Mouse (Mus musculus): ENCODE results near the gene Etnk1. TPM values are rescaled to one million over a fixed set of nuclear protein-coding genes. Genes with fewer than 3 reads are reported as not detected.

Gene Etnk1
- polyA plus RNA-seq, 1 experiment: 6.6 TPM

GRCm38 (mm10) chr6:143224885-143225284 is 57.9 kb downstream of the Etnk1 start:
- H3K79me2 ChIP-seq (ENCODE audit: control insufficient read depth, insufficient read depth): no peaks in the 10 kb centered on the region
- H3K4me2 ChIP-seq (ENCODE audit: low read depth): no peak overlapping the region
- TF ChIP-seq POLR2AphosphoS2 (IDR thresholded peaks at IDR 0.05; ENCODE audit: insufficient read length, low read depth) (no peak), REST (IDR thresholded peaks at IDR 0.05; ENCODE audit: insufficient read depth, insufficient read length) (no peak), TCF3 (IDR thresholded peaks at IDR 0.05; ENCODE audit: insufficient read length, low read depth) (no peak), POLR2A (IDR thresholded peaks at IDR 0.05; ENCODE audit: insufficient read length, low read depth) (no peak), MYOG (IDR thresholded peaks at IDR 0.05; ENCODE audit: control insufficient read depth in 1 of 3, insufficient read depth in 1 of 3, insufficient read length in 2 of 3, low read depth in 2 of 3) (no peak), SRF (IDR thresholded peaks at IDR 0.05; ENCODE audit: control insufficient read depth, insufficient read length, low read depth) (no peak), MYOD1 (IDR thresholded peaks at IDR 0.05; ENCODE audit: control insufficient read depth in 1 of 3, insufficient read length in 2 of 3, low read depth in 2 of 3) (no peak), TCF12 (IDR thresholded peaks at IDR 0.05; ENCODE audit: insufficient read depth, poor library complexity, severe bottlenecking) (no peak), CEBPB (IDR thresholded peaks at IDR 0.05; ENCODE audit: insufficient read depth, poor library complexity, severe bottlenecking) (no peak), MAX (IDR thresholded peaks at IDR 0.05; ENCODE audit: low read depth) (no peak), E2F4 (IDR thresholded peaks at IDR 0.05; ENCODE audit: insufficient read depth) (no peak), USF1 (IDR thresholded peaks at IDR 0.05; ENCODE audit: low read depth) (no peak)
- no peak overlapping the region for H3K4me3 ChIP-seq
- H3K36me3 ChIP-seq (ENCODE audit: control insufficient read depth, insufficient read depth): no peaks in the 10 kb centered on the region
- H3K27me3 ChIP-seq (ENCODE audit: control insufficient read depth, insufficient read depth, insufficient read length): no peaks in the 10 kb centered on the region
- H3ac ChIP-seq (ENCODE audit: control insufficient read depth, insufficient read length): no peak overlapping the region

DNA sequence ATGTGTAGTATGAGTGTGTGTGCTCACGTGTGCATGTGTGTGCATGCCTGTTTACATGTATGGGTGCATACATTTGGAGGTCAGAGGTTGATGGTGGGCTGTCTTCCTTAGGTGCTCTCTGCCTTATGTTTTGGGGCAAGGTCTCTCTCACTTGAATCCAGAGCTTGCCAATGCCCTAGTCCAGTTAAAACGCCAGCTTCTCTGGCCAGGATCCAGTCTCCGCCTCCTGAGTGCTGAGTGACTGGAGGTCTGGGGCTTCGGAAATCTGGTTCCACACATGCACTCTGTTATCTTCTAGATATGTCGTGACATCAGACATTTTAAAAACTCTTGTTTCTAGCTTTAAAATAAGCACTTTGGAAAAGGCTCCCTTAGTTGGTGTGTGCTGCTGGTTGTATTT is 61.7 kb downstream of the Etnk1 start:
- TF ChIP-seq MAX (IDR thresholded peaks at IDR 0.05; ENCODE audit: low read depth) (no peak), MYOD1 (IDR thresholded peaks at IDR 0.05; ENCODE audit: control insufficient read depth in 1 of 3, insufficient read length in 2 of 3, low read depth in 2 of 3) (no peak), SRF (IDR thresholded peaks at IDR 0.05; ENCODE audit: control insufficient read depth, insufficient read length, low read depth) (no peak), MYOG (IDR thresholded peaks at IDR 0.05; ENCODE audit: control insufficient read depth in 1 of 3, insufficient read depth in 1 of 3, insufficient read length in 2 of 3, low read depth in 2 of 3) (no peak), USF1 (IDR thresholded peaks at IDR 0.05; ENCODE audit: low read depth) (no peak), POLR2A (IDR thresholded peaks at IDR 0.05; ENCODE audit: insufficient read length, low read depth) (no peak), POLR2AphosphoS2 (IDR thresholded peaks at IDR 0.05; ENCODE audit: insufficient read length, low read depth) (no peak), TCF3 (IDR thresholded peaks at IDR 0.05; ENCODE audit: insufficient read length, low read depth) (no peak), REST (IDR thresholded peaks at IDR 0.05; ENCODE audit: insufficient read depth, insufficient read length) (no peak), E2F4 (IDR thresholded peaks at IDR 0.05; ENCODE audit: insufficient read depth) (no peak)
- Histone ChIP-seq H3K79me2 (ENCODE audit: control insufficient read depth, insufficient read depth) (no peaks in the 10 kb centered on the region), H3K36me3 (ENCODE audit: control insufficient read depth, insufficient read depth) (no peaks in the 10 kb centered on the region), H3K4me2 (ENCODE audit: low read depth) (no peak overlapping the region), H3ac (ENCODE audit: control insufficient read depth, insufficient read length) (no peak overlapping the region), H3K27me3 (ENCODE audit: control insufficient read depth, insufficient read depth, insufficient read length) (no peaks in the 10 kb centered on the region), H3K4me3 (no peak overlapping the region)

- Histone ChIP-seq H3K27me3 (ENCODE audit: control insufficient read depth, insufficient read depth, insufficient read length) (no peaks in the 10 kb centered on the region), H3K4me2 (ENCODE audit: low read depth) (no peak overlapping the region), H3ac (ENCODE audit: control insufficient read depth, insufficient read length) (no peak overlapping the region), H3K4me3 (no peak overlapping the region), H3K79me2 (ENCODE audit: control insufficient read depth, insufficient read depth) (no peaks in the 10 kb centered on the region), H3K36me3 (ENCODE audit: control insufficient read depth, insufficient read depth) (no peaks in the 10 kb centered on the region)
- TF ChIP-seq REST (IDR thresholded peaks at IDR 0.05; ENCODE audit: insufficient read depth, insufficient read length) (no peak), E2F4 (IDR thresholded peaks at IDR 0.05; ENCODE audit: insufficient read depth) (no peak)
Measured at GRCm38 (mm10) chr6:143229906-143230305, 62.9 kb downstream of the Etnk1 start.

DNA sequence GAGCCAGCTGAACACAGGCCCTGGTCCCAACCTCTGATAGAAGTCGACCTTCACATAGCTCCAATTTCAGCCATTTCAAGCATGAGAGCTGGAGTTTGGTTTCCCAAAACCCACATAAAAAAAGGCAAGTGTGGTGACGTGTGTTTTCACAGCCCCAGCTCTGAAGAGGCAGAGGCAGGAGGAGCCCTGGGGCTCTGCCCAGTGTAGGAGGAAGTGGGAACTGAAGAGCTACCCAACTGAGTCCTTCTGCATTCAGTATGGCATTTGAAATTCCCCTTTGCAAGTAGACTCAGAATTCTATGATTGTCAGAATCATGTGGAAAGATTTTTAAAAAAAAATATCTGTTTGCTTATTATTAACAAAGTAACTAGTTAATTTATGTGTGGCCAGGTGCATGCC is 63.9 kb downstream of the Etnk1 start:
- Histone ChIP-seq H3K4me3 (no peak overlapping the region), H3K4me2 (ENCODE audit: low read depth) (no peak overlapping the region), H3K36me3 (ENCODE audit: control insufficient read depth, insufficient read depth) (no peaks in the 10 kb centered on the region), H3K27me3 (ENCODE audit: control insufficient read depth, insufficient read depth, insufficient read length) (no peaks in the 10 kb centered on the region), H3K79me2 (ENCODE audit: control insufficient read depth, insufficient read depth) (no peaks in the 10 kb centered on the region), H3ac (ENCODE audit: control insufficient read depth, insufficient read length) (no peak overlapping the region)
- no peak for TF ChIP-seq POLR2AphosphoS2 (IDR thresholded peaks at IDR 0.05; ENCODE audit: insufficient read length, low read depth)
- TF ChIP-seq MAX (IDR thresholded peaks at IDR 0.05; ENCODE audit: low read depth): no peak
- no peak for TF ChIP-seq MYOD1 (IDR thresholded peaks at IDR 0.05; ENCODE audit: control insufficient read depth in 1 of 3, insufficient read length in 2 of 3, low read depth in 2 of 3)
- TF ChIP-seq REST (IDR thresholded peaks at IDR 0.05; ENCODE audit: insufficient read depth, insufficient read length): no peak
- no peak for TF ChIP-seq TCF12 (IDR thresholded peaks at IDR 0.05; ENCODE audit: insufficient read depth, poor library complexity, severe bottlenecking)
- no peak for TF ChIP-seq SRF (IDR thresholded peaks at IDR 0.05; ENCODE audit: control insufficient read depth, insufficient read length, low read depth)
- no peak for TF ChIP-seq E2F4 (IDR thresholded peaks at IDR 0.05; ENCODE audit: insufficient read depth)
- TF ChIP-seq CEBPB (IDR thresholded peaks at IDR 0.05; ENCODE audit: insufficient read depth, poor library complexity, severe bottlenecking): no peak
- TF ChIP-seq POLR2A (IDR thresholded peaks at IDR 0.05; ENCODE audit: insufficient read length, low read depth): no peak
- TF ChIP-seq TCF3 (IDR thresholded peaks at IDR 0.05; ENCODE audit: insufficient read length, low read depth): no peak
- TF ChIP-seq USF1 (IDR thresholded peaks at IDR 0.05; ENCODE audit: low read depth): no peak
- no peak for TF ChIP-seq MYOG (IDR thresholded peaks at IDR 0.05; ENCODE audit: control insufficient read depth in 1 of 3, insufficient read depth in 1 of 3, insufficient read length in 2 of 3, low read depth in 2 of 3)

DNA sequence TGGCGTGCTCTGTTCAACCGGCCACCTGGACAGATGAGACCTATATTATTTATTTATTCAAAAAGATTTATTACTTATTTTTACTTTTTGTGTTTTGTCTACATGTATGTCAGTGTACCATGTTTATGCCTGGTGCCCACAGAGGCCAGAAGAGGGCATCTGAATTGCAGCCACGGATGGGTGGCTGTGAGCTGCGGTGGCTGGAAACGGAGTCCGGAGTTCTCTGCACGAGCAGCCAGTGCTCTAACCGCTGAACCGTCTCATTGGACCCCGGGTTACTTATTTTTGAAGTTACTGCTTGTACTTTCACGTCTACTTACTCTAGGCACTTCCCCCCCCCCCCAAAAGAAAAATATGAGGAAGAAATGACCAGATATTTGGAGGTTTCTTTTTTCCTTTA is 65.7 kb downstream of the Etnk1 start:
- Histone ChIP-seq H3K36me3 (ENCODE audit: control insufficient read depth, insufficient read depth) (no peaks in the 10 kb centered on the region), H3K4me3 (no peak overlapping the region), H3K4me2 (ENCODE audit: low read depth) (no peak overlapping the region), H3K79me2 (ENCODE audit: control insufficient read depth, insufficient read depth) (no peaks in the 10 kb centered on the region), H3K27me3 (ENCODE audit: control insufficient read depth, insufficient read depth, insufficient read length) (no peaks in the 10 kb centered on the region), H3ac (ENCODE audit: control insufficient read depth, insufficient read length) (no peak overlapping the region)
- no peak for TF ChIP-seq MYOD1 (IDR thresholded peaks at IDR 0.05; ENCODE audit: control insufficient read depth in 1 of 3, insufficient read length in 2 of 3, low read depth in 2 of 3)
- TF ChIP-seq TCF3 (IDR thresholded peaks at IDR 0.05; ENCODE audit: insufficient read length, low read depth): no peak
- no peak for TF ChIP-seq E2F4 (IDR thresholded peaks at IDR 0.05; ENCODE audit: insufficient read depth)
- TF ChIP-seq REST (IDR thresholded peaks at IDR 0.05; ENCODE audit: insufficient read depth, insufficient read length): no peak
- no peak for TF ChIP-seq MAX (IDR thresholded peaks at IDR 0.05; ENCODE audit: low read depth)
- TF ChIP-seq TCF12 (IDR thresholded peaks at IDR 0.05; ENCODE audit: insufficient read depth, poor library complexity, severe bottlenecking): no peak
- no peak for TF ChIP-seq MYOG (IDR thresholded peaks at IDR 0.05; ENCODE audit: control insufficient read depth in 1 of 3, insufficient read depth in 1 of 3, insufficient read length in 2 of 3, low read depth in 2 of 3)
- no peak for TF ChIP-seq POLR2A (IDR thresholded peaks at IDR 0.05; ENCODE audit: insufficient read length, low read depth)
- no peak for TF ChIP-seq USF1 (IDR thresholded peaks at IDR 0.05; ENCODE audit: low read depth)
- TF ChIP-seq SRF (IDR thresholded peaks at IDR 0.05; ENCODE audit: control insufficient read depth, insufficient read length, low read depth): no peak
- no peak for TF ChIP-seq CEBPB (IDR thresholded peaks at IDR 0.05; ENCODE audit: insufficient read depth, poor library complexity, severe bottlenecking)
- TF ChIP-seq POLR2AphosphoS2 (IDR thresholded peaks at IDR 0.05; ENCODE audit: insufficient read length, low read depth): no peak
